Mouse (Mus musculus): ENCODE measurements around the gene Gbe1.

DNA sequence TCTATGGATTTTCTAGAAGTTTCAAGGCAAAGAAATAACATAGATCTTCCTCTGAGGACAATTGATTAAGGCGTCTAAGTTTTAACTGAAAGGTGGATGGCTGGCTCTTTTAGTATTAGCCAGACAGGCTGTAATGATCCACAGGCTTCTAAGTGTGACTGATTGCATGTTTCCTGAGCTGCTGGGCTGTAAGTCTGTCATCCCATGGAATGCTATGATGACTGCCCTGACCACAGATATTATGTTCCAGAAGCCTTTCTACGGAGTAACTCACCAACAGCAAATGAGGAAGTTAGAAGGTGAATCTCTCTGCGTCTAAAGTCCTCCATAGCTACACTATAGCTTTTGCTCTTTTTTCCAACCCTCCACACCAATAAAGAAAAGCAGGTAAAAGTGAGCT, 197.2 kb downstream of the Gbe1 start:
- TF ChIP-seq CTCF (IDR thresholded peaks at IDR 0.05; ENCODE audit: low read depth, low read length) (no peak), POLR2A (IDR thresholded peaks at IDR 0.05; ENCODE audit: borderline replicate concordance, low read depth, low read length) (no peak)
